Mouse (Mus musculus): ENCODE measurements at regions not wholly inside any gene's neighbourhood (a gene's known extent, or its start where the extent isn't known, plus 50 kb on each side); places are given as distances from the start of the nearest gene placed in this dataset.

GRCm38 (mm10) chr10:56453578-56454069 lies 76.5 kb downstream of the Gja1 start:
- DNase-seq (ENCODE audit: low spot score in 2 of 2): no peak

GRCm38 (mm10) chr10:56455867-56456468 lies 78.8 kb downstream of the Gja1 start:
- DNase-seq (ENCODE audit: low spot score in 2 of 2): no peak

- DNase-seq (ENCODE audit: low spot score in 2 of 2): no peak
Observed at GRCm38 (mm10) chr10:56468537-56468936, 91.4 kb downstream of the Gja1 start.

GRCm38 (mm10) chr10:56468993-56469712 lies 92.0 kb downstream of the Gja1 start:
- peak; percentile 10 to 20 for DNase-seq (ENCODE audit: low spot score in 2 of 2)

- DNase-seq (ENCODE audit: low spot score in 2 of 2): no peak
Observed at GRCm38 (mm10) chr10:56469895-56470294, 92.8 kb downstream of the Gja1 start.

- DNase-seq (ENCODE audit: low spot score in 2 of 2): no peak
Observed at GRCm38 (mm10) chr10:56474951-56475350, 97.8 kb downstream of the Gja1 start.

GRCm38 (mm10) chr10:56482156-56482716 lies 105.1 kb downstream of the Gja1 start:
- DNase-seq (ENCODE audit: low spot score in 2 of 2): no peak

GRCm38 (mm10) chr10:56484931-56485330 lies 107.8 kb downstream of the Gja1 start:
- DNase-seq (ENCODE audit: low spot score in 2 of 2): no peak

GRCm38 (mm10) chr10:56485746-56486145 lies 108.6 kb downstream of the Gja1 start:
- no peak for DNase-seq (ENCODE audit: low spot score in 2 of 2)

- DNase-seq (ENCODE audit: low spot score in 2 of 2): peak; percentile 38 to 48
Observed at GRCm38 (mm10) chr10:56486584-56486983, 109.5 kb downstream of the Gja1 start.

- no peak for DNase-seq (ENCODE audit: low spot score in 2 of 2)
Observed at GRCm38 (mm10) chr10:56493461-56493860, 116.3 kb downstream of the Gja1 start.

- no peak for DNase-seq (ENCODE audit: low spot score in 2 of 2)
Observed at GRCm38 (mm10) chr10:56495352-56495751, 118.2 kb downstream of the Gja1 start.

GRCm38 (mm10) chr10:56519041-56519440 lies 141.9 kb downstream of the Gja1 start:
- DNase-seq (ENCODE audit: low spot score in 2 of 2): no peak

- DNase-seq (ENCODE audit: low spot score in 2 of 2): no peak
Observed at GRCm38 (mm10) chr10:56525791-56526190, 148.7 kb downstream of the Gja1 start.

GRCm38 (mm10) chr10:56537091-56537490 lies 160.0 kb downstream of the Gja1 start:
- DNase-seq (ENCODE audit: low spot score in 2 of 2): no peak

- DNase-seq (ENCODE audit: low spot score in 2 of 2): no peak
Observed at GRCm38 (mm10) chr10:56539827-56540511, 162.8 kb downstream of the Gja1 start.

GRCm38 (mm10) chr10:56542106-56542505 lies 165.0 kb downstream of the Gja1 start:
- DNase-seq (ENCODE audit: low spot score in 2 of 2): no peak

GRCm38 (mm10) chr10:56545989-56546388 lies 168.9 kb downstream of the Gja1 start:
- DNase-seq (ENCODE audit: low spot score in 2 of 2): no peak

- DNase-seq (ENCODE audit: low spot score in 2 of 2): no peak
Observed at GRCm38 (mm10) chr10:56546824-56547223, 169.7 kb downstream of the Gja1 start.

- DNase-seq (ENCODE audit: low spot score in 2 of 2): no peak
Observed at GRCm38 (mm10) chr10:56547825-56548224, 170.7 kb downstream of the Gja1 start.

- no peak for DNase-seq (ENCODE audit: low spot score in 2 of 2)
Observed at GRCm38 (mm10) chr10:56566836-56567442, 189.8 kb downstream of the Gja1 start.

- DNase-seq (ENCODE audit: low spot score in 2 of 2): no peak
Observed at GRCm38 (mm10) chr10:56582065-56582464, 204.9 kb downstream of the Gja1 start.

Measured in urinary bladder, postnatal 36 days (tissue).